ENCODE assay signal across 8 mouse cellular contexts in the genomic region with DNA sequence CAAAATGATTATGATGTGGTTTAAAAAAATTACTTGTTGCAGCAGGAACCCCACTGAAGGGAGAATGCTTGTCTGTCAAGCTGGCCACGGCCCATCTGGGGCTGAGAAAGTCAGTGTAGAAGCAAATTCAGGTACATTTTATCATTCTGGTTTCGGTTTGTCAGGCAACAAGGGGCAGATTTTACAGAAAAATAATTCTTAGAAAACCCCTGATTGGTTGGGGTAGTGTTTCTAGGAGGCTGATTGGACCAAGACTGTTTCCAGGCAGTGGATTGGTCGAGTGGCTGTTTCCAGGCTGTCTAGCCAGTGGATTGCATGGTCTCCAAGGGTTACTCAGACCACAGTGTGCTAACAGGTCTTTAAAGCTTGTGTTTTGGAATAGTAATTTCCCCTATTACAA. TPM values are rescaled to one million over a fixed set of nuclear protein-coding genes. Genes with fewer than 3 reads are reported as not detected.
DNase-seq lines count a peak whose midpoint lies in the region; ATAC-seq and TF ChIP-seq lines count a peak whose summit lies in the region.

Gene Pnrc1 (minus strand): TSS at position 162 of the 400 bp plus-strand sequence.

- no peak for TF ChIP-seq POLR2A in CH12.LX (IDR thresholded peaks at IDR 0.05; ENCODE audit: low read depth, low read length)

- peak within 1 kb of the TSS; percentile 68 for H3K9ac ChIP-seq in CH12.LX (ENCODE audit: insufficient read depth, low read depth)
- peak within 1 kb of the TSS; percentile 7; the same call in 1 of the 2 replicates for H3K9ac ChIP-seq in embryonic facial prominence, embryonic 13.5 days
- no peak within 1 kb of the TSS for H3K9ac ChIP-seq in liver, embryonic 11.5 days (ENCODE audit: low read depth, low read length)

- ATAC-seq in embryonic facial prominence, embryonic 13.5 days (ENCODE audit: insufficient number of reproducible peaks, insufficient read depth, low FRiP score, low TSS enrichment, low read depth) = peak; percentile 85
- ATAC-seq in liver, embryonic 11.5 days (replicated peaks; ENCODE audit: low FRiP score) = no peak
- no peak for ATAC-seq in monocyte, adult 5-6 weeks (replicated peaks; ENCODE audit: insufficient number of reproducible peaks, low FRiP score, low TSS enrichment, poor library complexity, severe bottlenecking)

- TF ChIP-seq CTCF in CH12.LX (conservative IDR thresholded peaks at IDR 0.05 in 1 of 2, IDR thresholded peaks at IDR 0.05 in 1 of 2; ENCODE audit: low read depth in 2 of 2, low read length in 2 of 2) = no peak

- peaks cover under 1% of the 10 kb centered on the region for H3K9me3 ChIP-seq in CH12.LX (replicated peaks; ENCODE audit: low read length)
- H3K9me3 ChIP-seq in embryonic facial prominence, embryonic 13.5 days = no peaks in the 10 kb centered on the region
- no peaks in the 10 kb centered on the region for H3K9me3 ChIP-seq in liver, embryonic 11.5 days (ENCODE audit: control insufficient read depth, low read length)

- H3K79me2 ChIP-seq in CH12.LX (replicated peaks; ENCODE audit: control insufficient read depth, extremely low read depth, insufficient read depth, poor library complexity, severe bottlenecking) = no peaks in the 10 kb centered on the region

- in situ Hi-C loops in CH12.LX (cut with MboI; ENCODE audit: low pct_ligation_motif_present, low pct_unique_long_range_greater_than_20kb, low sequenced_read_pairs) = loop anchor here (10.0 kb wide), 1 partner anchor 255 kb away; the partner anchor contains the start of gene Ube2j1

- no peak within 1 kb of the TSS for H3K27ac ChIP-seq in CH12.LX (ENCODE audit: insufficient read depth, low read depth)
- H3K27ac ChIP-seq in embryonic facial prominence, embryonic 13.5 days = peak within 1 kb of the TSS; percentile 75
- H3K27ac ChIP-seq in liver, embryonic 11.5 days (ENCODE audit: low read depth, low read length) = no peak within 1 kb of the TSS

- H3K27me3 ChIP-seq in CH12.LX (replicated peaks) = peaks cover 2% of the 10 kb centered on the region
- H3K27me3 ChIP-seq in embryonic facial prominence, embryonic 13.5 days = no peaks in the 10 kb centered on the region
- H3K27me3 ChIP-seq in liver, embryonic 11.5 days (replicated peaks; ENCODE audit: control insufficient read depth, insufficient read depth, low read length) = no peaks in the 10 kb centered on the region

- TF ChIP-seq RAD21 in CH12.LX (IDR thresholded peaks at IDR 0.05; ENCODE audit: low read depth, low read length) = no peak

- peaks cover under 1 to 19% of the 10 kb centered on the region in 2 experiments; a peak in 2 of 4 replicates for H3K4me1 ChIP-seq in CH12.LX (ENCODE audit: control insufficient read depth in 1 of 2, insufficient read depth in 2 of 2)
- 0 out of 2 replicates have a peak, but pooled peaks cover 6% of the 10 kb centered on the region for H3K4me1 ChIP-seq in embryonic facial prominence, embryonic 13.5 days
- no peaks in the 10 kb centered on the region for H3K4me1 ChIP-seq in liver, embryonic 11.5 days (replicated peaks; ENCODE audit: control insufficient read depth, insufficient read depth, low read length)

- dilution Hi-C loops in CH12.LX (cut with MboI; ENCODE audit: extremely low pct_ligation_motif_present, extremely low pct_unique_long_range_greater_than_20kb, low sequenced_read_pairs) = no loop called here

- H3K36me3 ChIP-seq in CH12.LX (replicated peaks in 1 of 2; ENCODE audit: control insufficient read depth in 1 of 2, insufficient read depth in 1 of 2, low read length in 1 of 2) = peaks cover 0 to 2% of the 10 kb centered on the region in 2 experiments
- no peaks in the 10 kb centered on the region for H3K36me3 ChIP-seq in embryonic facial prominence, embryonic 13.5 days
- no peaks in the 10 kb centered on the region for H3K36me3 ChIP-seq in liver, embryonic 11.5 days (ENCODE audit: control insufficient read depth, insufficient read depth, low read length)

- H3K4me3 ChIP-seq in CH12.LX (replicated peaks in 1 of 3; ENCODE audit: low read depth in 2 of 3, low read length in 2 of 3, poor library complexity in 1 of 3) = peak within 1 kb of the TSS; percentile 55 to 71 (median 56)
- H3K4me3 ChIP-seq in embryonic facial prominence, embryonic 13.5 days = peak within 1 kb of the TSS; percentile 29
- no peak within 1 kb of the TSS for H3K4me3 ChIP-seq in liver, embryonic 11.5 days (ENCODE audit: low read depth, low read length)

- DNase-seq in 3134 (ENCODE audit: extremely low read depth, insufficient read length, low spot score) (peak; percentile 59), CH12.LX (ENCODE audit: extremely low read depth) (peak; percentile 84)
- peak; percentile 70 for DNase-seq in heart, adult 8-10 months (ENCODE audit: low spot score)
- DNase-seq in kidney, adult 9 months = peak; percentile 36
- no peak for DNase-seq in liver, embryonic 11.5 days (ENCODE audit: low spot score)
- DNase-seq in thymus, postnatal 4 days = no peak

- no peak for TF ChIP-seq EP300 in CH12.LX (IDR thresholded peaks at IDR 0.05; ENCODE audit: low read length)

- WGBS in embryonic facial prominence, embryonic 13.5 days = 45% methylated on average over 3 of the region's 3 CpGs
- WGBS in liver, embryonic 11.5 days = 51% methylated on average over 3 of the region's 3 CpGs

- peak within 1 kb of the TSS; percentile 58 for H3K4me2 ChIP-seq in CH12.LX (ENCODE audit: insufficient read depth, low read depth, poor library complexity, severe bottlenecking)
- peak within 1 kb of the TSS; percentile 42 for H3K4me2 ChIP-seq in embryonic facial prominence, embryonic 13.5 days
- no peak within 1 kb of the TSS for H3K4me2 ChIP-seq in liver, embryonic 11.5 days

TF ChIP-seq in CH12.LX, 34 proteins besides CTCF, POLR2A, EP300 and RAD21:
- TF ChIP-seq JUN (IDR thresholded peaks at IDR 0.05; ENCODE audit: insufficient read depth, low read depth, low read length) (no peak), TCF12 (IDR thresholded peaks at IDR 0.05; ENCODE audit: low read depth, low read length) (no peak), UBTF (IDR thresholded peaks at IDR 0.05; ENCODE audit: low read depth, low read length) (no peak), IRF4 (IDR thresholded peaks at IDR 0.05; ENCODE audit: low read depth, low read length) (peak; percentile 8; the same call in 1 of the 2 replicates), ZMIZ1 (IDR thresholded peaks at IDR 0.05; ENCODE audit: low read depth, low read length) (no peak), MYC (IDR thresholded peaks at IDR 0.05; ENCODE audit: low read depth, low read length) (peak; percentile 8; the same call in 1 of the 2 replicates), PAX5 (IDR thresholded peaks at IDR 0.05; ENCODE audit: low read length) (no peak), TBP (conservative IDR thresholded peaks at IDR 0.05; ENCODE audit: low read depth, low read length) (0 out of 2 replicates have a peak, but pooled peaks have one; percentile 50), CHD2 (IDR thresholded peaks at IDR 0.05; ENCODE audit: low read length) (peak; percentile 65), KAT2A (IDR thresholded peaks at IDR 0.05; ENCODE audit: insufficient replicate concordance, low read length) (no peak)

RNA-seq across cellular contexts. Expression of gene Pnrc1, which starts in this region (rescaled TPM):
- total RNA-seq in CH12.LX (2012; rRNA removed) = 15.4 and 27.8 TPM in 2 replicates
- 33.0 and 35.3 TPM in 2 replicates for total RNA-seq in CH12.LX (2014; rRNA removed)
- polyA plus RNA-seq in CH12.LX (2012; ENCODE audit: insufficient read length, low read depth) = 22.6 and 32.2 TPM in 2 replicates
- 103 and 118 TPM in 2 replicates for polyA plus RNA-seq in embryonic facial prominence, embryonic 13.5 days (2015; fragmentation: Nextera tagmentation; extraction: Ambion mirVana)
- total RNA-seq in heart, adult 8-10 months (2022) = 100 to 1,000 TPM; 105 to 165 (median 142) TPM
- 58.7 and 59.0 TPM in 2 replicates for polyA plus RNA-seq in liver, embryonic 11.5 days (2014; fragmentation: Nextera tagmentation; extraction: Ambion mirVana)
- total RNA-seq in monocyte, adult 5-6 weeks (2017) = 228 to 431 TPM (median 282 TPM) in 3 replicates

Comparison
In these comparisons a context has a peak if more than half of its experiments do, and no peak if none do; other contexts are left out.
1. DNase-seq: peak in 3134 (single experiment), CH12.LX (single experiment), heart, adult 8-10 months (single experiment) and kidney, adult 9 months (single experiment); none in liver, embryonic 11.5 days (single experiment) and thymus, postnatal 4 days (single experiment).